Mouse (Mus musculus): ENCODE measurements around the gene Trim50. TPM values are rescaled to one million over a fixed set of nuclear protein-coding genes. Genes with fewer than 3 reads are reported as not detected.

The Trim50 gene
- polyA plus RNA-seq, 1 experiment from 2014 or later: not detected

- CTCF ChIA-PET: interaction anchor here (1.4 to 1.9 kb wide), 3 partner anchors 8 to 20 kb away, joined by 3 to 6 read pairs (median 4); no protein-coding TSS in a partner anchor
- peak; percentile 61 for TF ChIP-seq CTCF (IDR thresholded peaks at IDR 0.05)
- in situ Hi-C loops (cut with MboI; ENCODE audit: low pct_unique_long_range_greater_than_20kb): no loop called here
- ATAC-seq (no peak), DNase-seq (ENCODE audit: low read depth, low spot score) (no peak)
- peaks cover 51% of the 10 kb centered on the region for H3K27me3 ChIP-seq
- POLR2A ChIA-PET: interaction anchor here (0.6 kb wide), 1 partner anchor 199 kb away, joined by 4 read pairs; no protein-coding TSS in a partner anchor
These were observed 6.7 kb upstream of the Trim50 start for GRCm38 (mm10) chr5:135346430-135346829.

GRCm38 (mm10) chr5:135347511-135348011, 5.5 kb upstream of the Trim50 start:
- in situ Hi-C loops (cut with MboI; ENCODE audit: low pct_unique_long_range_greater_than_20kb): no loop called here
- ChIA-PET CTCF (interaction anchor here (1.9 kb wide), 1 partner anchor 19 kb away, joined by 6 read pairs; no protein-coding TSS in a partner anchor), POLR2A (interaction anchor here (0.6 kb wide), 1 partner anchor 253 kb away, joined by 3 read pairs; no protein-coding TSS in a partner anchor)
- no peak for TF ChIP-seq CTCF (IDR thresholded peaks at IDR 0.05)
- ATAC-seq: no peak
- no peak for DNase-seq (ENCODE audit: low read depth, low spot score)
- peaks cover 44% of the 10 kb centered on the region for H3K27me3 ChIP-seq

- TF ChIP-seq CTCF (IDR thresholded peaks at IDR 0.05): no peak
- in situ Hi-C loops (cut with MboI; ENCODE audit: low pct_unique_long_range_greater_than_20kb): no loop called here
- no peak for ATAC-seq
- peaks cover 58% of the 10 kb centered on the region for H3K27me3 ChIP-seq
- DNase-seq (ENCODE audit: low read depth, low spot score): no peak
- ChIA-PET CTCF (no interaction called here), POLR2A (no interaction called here)
These were observed 3.2 kb upstream of the Trim50 start, which contains the start of gene Fkbp6 for GRCm38 (mm10) chr5:135349862-135350261. TSS of gene Fkbp6 (minus strand) at chr5:135350044.

- POLR2A ChIA-PET: no interaction called here
- CTCF ChIA-PET: interaction anchor here (1.4 kb wide), 1 partner anchor 10 kb away, joined by 3 read pairs; no protein-coding TSS in a partner anchor
- no peak for ATAC-seq
- in situ Hi-C loops (cut with MboI; ENCODE audit: low pct_unique_long_range_greater_than_20kb): no loop called here
- H3K27me3 ChIP-seq: peaks cover 50% of the 10 kb centered on the region
- TF ChIP-seq CTCF (IDR thresholded peaks at IDR 0.05): no peak
- DNase-seq (ENCODE audit: low read depth, low spot score): no peak
These were observed 1.5 kb upstream of the Trim50 start for GRCm38 (mm10) chr5:135351606-135352005.

- in situ Hi-C loops (cut with MboI; ENCODE audit: low pct_unique_long_range_greater_than_20kb): no loop called here
- CTCF ChIA-PET: interaction anchor here (1.0 to 1.3 kb wide), 3 partner anchors 7 to 38 kb away, joined by 3 read pairs; no protein-coding TSS in a partner anchor
- H3K27me3 ChIP-seq: peaks cover 39% of the 10 kb centered on the region
- ATAC-seq (no peak), DNase-seq (ENCODE audit: low read depth, low spot score) (no peak)
- TF ChIP-seq CTCF (IDR thresholded peaks at IDR 0.05): peak; percentile 66
- POLR2A ChIA-PET: no interaction called here
These were observed 469 bp downstream of the Trim50 start for GRCm38 (mm10) chr5:135353564-135353963.

GRCm38 (mm10) chr5:135356090-135356489, 3.0 kb downstream of the Trim50 start:
- CTCF ChIA-PET: no interaction called here
- peaks cover 30% of the 10 kb centered on the region for H3K27me3 ChIP-seq
- no peak for DNase-seq (ENCODE audit: low read depth, low spot score)
- no peak for ATAC-seq
- in situ Hi-C loops (cut with MboI; ENCODE audit: low pct_unique_long_range_greater_than_20kb): no loop called here
- no peak for TF ChIP-seq CTCF (IDR thresholded peaks at IDR 0.05)
- POLR2A ChIA-PET: no interaction called here

- ATAC-seq (no peak), DNase-seq (ENCODE audit: low read depth, low spot score) (no peak)
- ChIA-PET POLR2A (no interaction called here), CTCF (no interaction called here)
- H3K27me3 ChIP-seq: peaks cover 25% of the 10 kb centered on the region
- no peak for TF ChIP-seq CTCF (IDR thresholded peaks at IDR 0.05)
- in situ Hi-C loops (cut with MboI; ENCODE audit: low pct_unique_long_range_greater_than_20kb): no loop called here
These were observed 4.5 kb downstream of the Trim50 start for GRCm38 (mm10) chr5:135357556-135357955.

- peaks cover 14% of the 10 kb centered on the region for H3K27me3 ChIP-seq
- ATAC-seq: no peak
- in situ Hi-C loops (cut with MboI; ENCODE audit: low pct_unique_long_range_greater_than_20kb): no loop called here
- POLR2A ChIA-PET: no interaction called here
- no peak for DNase-seq (ENCODE audit: low read depth, low spot score)
- CTCF ChIA-PET: no interaction called here
- no peak for TF ChIP-seq CTCF (IDR thresholded peaks at IDR 0.05)
These were observed 6.7 kb downstream of the Trim50 start for GRCm38 (mm10) chr5:135359772-135360171.

- in situ Hi-C loops (cut with MboI; ENCODE audit: low pct_unique_long_range_greater_than_20kb): no loop called here
- ChIA-PET CTCF (interaction anchor here (0.7 kb wide), 1 partner anchor 30 kb away, joined by 3 read pairs; no protein-coding TSS in a partner anchor), POLR2A (no interaction called here)
- ATAC-seq (no peak), DNase-seq (ENCODE audit: low read depth, low spot score) (no peak)
- no peak for TF ChIP-seq CTCF (IDR thresholded peaks at IDR 0.05)
- peaks cover 8% of the 10 kb centered on the region for H3K27me3 ChIP-seq
These were observed 9.5 kb downstream of the Trim50 start for GRCm38 (mm10) chr5:135362572-135362971.

- ATAC-seq (no peak), DNase-seq (ENCODE audit: low read depth, low spot score) (no peak)
- peaks cover 8% of the 10 kb centered on the region for H3K27me3 ChIP-seq
- TF ChIP-seq CTCF (IDR thresholded peaks at IDR 0.05): no peak
- ChIA-PET POLR2A (no interaction called here), CTCF (interaction anchor here (0.7 to 1.2 kb wide), 3 partner anchors 17 to 322 kb away, joined by 3 to 4 read pairs (median 4); no protein-coding TSS in a partner anchor)
- in situ Hi-C loops (cut with MboI; ENCODE audit: low pct_unique_long_range_greater_than_20kb): no loop called here
These were observed 10.4 kb downstream of the Trim50 start for GRCm38 (mm10) chr5:135363540-135363939.

GRCm38 (mm10) chr5:135367841-135368240, 14.7 kb downstream of the Trim50 start:
- no peak for TF ChIP-seq CTCF (IDR thresholded peaks at IDR 0.05)
- ATAC-seq: no peak
- in situ Hi-C loops (cut with MboI; ENCODE audit: low pct_unique_long_range_greater_than_20kb): no loop called here
- peaks cover 8% of the 10 kb centered on the region for H3K27me3 ChIP-seq
- ChIA-PET POLR2A (no interaction called here), CTCF (no interaction called here)
- DNase-seq (ENCODE audit: low read depth, low spot score): no peak
